Mouse (Mus musculus) cerebellum, adult 2 months (tissue): ENCODE data around the gene Bend5.

Source experiments
- CTCF ChIP-seq: fragments of 200-500 bp; IDR thresholded peaks from 2 replicates; pipeline ENCODE4 v1.5.1; 2011; ENCODE audit warnings: low read depth, mild to moderate bottlenecking, control low read depth, low read length, moderate library complexity, borderline replicate concordance; ENCODE audit not compliant: insufficient read depth
- POLR2A ChIP-seq: fragments of 200-500 bp; IDR thresholded peaks from 2 replicates; pipeline ENCODE4 v1.6.1; 2011; ENCODE audit warnings: low read length, control low read depth, borderline replicate concordance; ENCODE audit not compliant: insufficient read depth

DNA sequence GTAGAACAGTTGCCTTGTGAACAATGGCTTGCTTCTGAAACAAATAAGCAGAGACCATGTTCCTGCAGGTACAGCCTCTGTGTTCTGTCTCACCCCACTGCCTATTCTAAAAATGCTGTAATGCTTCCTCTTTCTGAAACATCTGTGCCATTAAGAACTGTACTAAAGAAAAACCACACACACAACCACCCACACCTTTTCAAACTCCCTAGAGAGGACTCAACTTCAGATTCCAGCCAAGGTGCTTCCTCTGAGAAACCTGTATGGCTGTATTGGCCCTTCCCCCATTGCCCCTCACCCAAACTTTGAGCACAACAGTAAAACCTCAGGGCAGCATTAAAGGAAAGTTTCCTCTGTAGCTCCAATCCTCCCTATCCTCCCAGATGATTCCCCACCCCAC, 15.0 kb upstream of the Bend5 start:
- TF ChIP-seq POLR2A (no peak), CTCF (no peak)
